Mouse (Mus musculus): ENCODE measurements around the gene Sh3bp5.

The Sh3bp5 gene

DNA sequence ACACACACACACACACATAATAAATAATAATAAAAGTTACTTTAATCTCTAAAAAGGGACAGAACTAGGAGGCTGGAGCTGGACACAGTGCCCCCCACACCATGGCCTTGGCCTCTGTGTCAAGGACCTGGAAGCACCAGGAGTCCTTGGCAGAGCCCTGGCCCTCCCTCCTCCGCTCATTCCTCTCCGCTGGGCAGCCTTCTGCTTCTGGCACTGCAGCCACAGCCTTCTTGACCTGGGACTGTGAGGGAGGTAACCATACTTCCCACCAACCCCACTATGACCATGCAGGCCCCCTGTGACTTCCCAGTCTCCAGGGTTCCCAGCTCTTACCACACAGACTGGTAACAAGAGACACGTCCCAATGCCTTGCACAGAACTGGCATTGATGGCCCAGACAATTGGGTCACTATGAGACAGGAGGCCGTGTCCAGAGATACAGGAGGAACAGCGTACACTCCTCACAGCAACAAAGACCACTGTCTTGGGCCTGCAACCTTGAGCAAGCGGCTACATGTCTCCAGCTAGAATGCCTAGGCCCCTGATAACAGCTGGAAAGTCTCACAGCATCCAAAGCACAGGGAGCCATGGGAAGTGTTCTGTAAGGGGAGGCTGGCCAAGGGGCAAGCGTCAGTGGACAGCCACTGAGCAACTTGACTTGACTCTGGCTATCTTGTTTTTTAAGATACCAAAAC lies 41.8 kb downstream of the Sh3bp5 start:
- no peak for DNase-seq (ENCODE audit: low spot score in 2 of 2)

DNA sequence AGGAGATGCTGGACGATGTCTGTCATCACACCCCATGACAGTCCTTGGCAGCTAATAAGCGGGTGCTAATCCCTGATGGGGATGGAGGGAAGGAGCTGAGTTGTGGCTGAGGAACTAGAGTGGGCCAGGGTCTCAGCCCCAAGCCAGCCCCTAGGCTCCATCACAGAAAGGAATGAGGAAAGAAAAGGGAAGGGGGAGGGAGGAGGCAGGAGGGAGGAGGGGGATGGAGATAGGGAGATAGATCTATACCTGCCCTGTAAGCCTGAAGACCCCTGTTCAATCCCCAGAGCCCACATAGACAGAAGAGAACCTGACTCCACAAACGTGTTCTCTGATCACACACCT lies 42.4 kb downstream of the Sh3bp5 start:
- no peak for DNase-seq (ENCODE audit: low spot score in 2 of 2)

DNA sequence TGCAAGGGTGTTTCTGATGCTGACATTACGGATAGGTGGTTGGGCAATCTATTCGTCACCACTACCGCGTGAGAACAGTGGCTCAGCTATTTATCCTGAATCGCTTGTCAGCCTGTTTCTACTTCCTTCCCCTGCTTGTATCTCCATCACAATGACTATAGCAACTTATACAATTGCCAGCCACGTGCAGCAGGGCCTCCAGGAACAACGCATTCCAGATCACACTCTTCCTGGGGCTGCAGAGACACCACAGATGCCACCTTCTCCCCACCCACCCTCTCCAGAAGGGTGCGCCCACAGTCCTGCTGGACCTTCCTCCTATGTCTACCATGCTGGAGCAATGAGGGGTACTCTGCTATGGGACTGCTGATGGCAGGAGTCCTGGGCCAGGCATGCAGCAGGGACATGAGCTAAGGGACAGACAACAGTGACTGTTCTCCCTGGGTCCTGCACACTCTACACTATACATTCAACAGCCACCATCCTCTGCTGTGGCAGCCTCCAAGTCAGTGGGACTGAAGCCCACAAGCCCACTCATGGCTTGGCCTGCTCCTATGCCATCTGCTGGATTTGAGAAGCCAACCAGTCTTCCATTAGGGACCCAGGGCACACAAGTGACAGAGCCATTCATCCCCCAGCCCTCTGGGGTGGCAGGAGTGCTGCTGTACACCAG lies 42.9 kb downstream of the Sh3bp5 start:
- peak in 1 of 2 experiments; percentile 83 for DNase-seq (ENCODE audit: low spot score in 2 of 2)

DNA sequence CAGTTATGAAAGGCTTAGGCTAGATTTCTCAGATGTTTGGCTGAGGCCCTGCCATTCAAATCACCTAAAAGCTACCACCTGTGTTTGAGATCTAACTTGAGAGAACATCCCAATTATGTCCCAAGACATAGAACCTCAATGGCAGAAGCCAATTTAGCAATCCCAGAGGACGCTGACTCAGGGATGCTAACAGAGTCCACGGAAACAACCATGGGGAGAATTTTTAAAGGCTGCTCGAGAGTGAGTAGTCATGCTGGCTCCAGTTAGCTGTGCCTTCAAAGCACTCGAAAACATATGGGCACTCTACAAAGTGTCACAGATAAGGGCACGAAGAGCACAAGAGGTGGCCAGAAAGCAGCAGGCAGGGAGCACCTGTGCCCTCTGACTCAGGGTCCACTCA lies 43.6 kb downstream of the Sh3bp5 start:
- no peak for DNase-seq (ENCODE audit: low spot score in 2 of 2)

DNA sequence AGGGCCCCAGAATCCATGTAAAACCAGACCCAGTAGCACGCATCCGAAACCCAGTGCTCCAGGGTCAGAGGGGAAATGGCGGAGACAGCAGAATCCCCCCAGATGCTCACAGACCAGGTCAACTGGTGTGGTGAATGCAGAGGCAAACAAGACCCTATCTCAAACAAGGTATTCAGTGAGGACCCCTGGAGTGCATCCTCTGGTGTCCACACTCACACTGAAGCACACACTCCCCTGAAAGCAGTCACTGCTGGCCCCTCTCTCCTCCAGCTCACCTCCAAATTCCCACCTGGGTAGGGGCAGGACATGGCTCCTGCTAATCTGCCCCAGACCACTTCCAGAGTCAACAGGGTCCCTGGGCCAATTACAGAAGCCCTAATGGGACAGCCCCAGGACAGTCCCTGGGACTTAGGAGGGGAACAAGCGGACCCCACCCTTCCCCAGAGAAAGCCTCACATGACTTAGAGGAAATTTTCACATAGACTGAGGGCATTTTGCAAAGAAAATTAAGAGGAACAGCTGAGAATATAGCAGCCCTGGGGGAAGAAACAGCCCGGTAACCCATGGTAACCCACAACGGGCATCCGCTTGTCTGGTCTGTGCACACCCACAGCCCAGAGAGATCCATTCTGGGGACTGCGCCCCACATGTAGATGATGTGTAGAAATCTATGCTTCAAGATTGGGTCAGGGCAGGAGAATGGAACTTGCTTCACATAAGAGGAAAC lies 46.3 kb downstream of the Sh3bp5 start:
- no peak for DNase-seq (ENCODE audit: low spot score in 2 of 2)

DNA sequence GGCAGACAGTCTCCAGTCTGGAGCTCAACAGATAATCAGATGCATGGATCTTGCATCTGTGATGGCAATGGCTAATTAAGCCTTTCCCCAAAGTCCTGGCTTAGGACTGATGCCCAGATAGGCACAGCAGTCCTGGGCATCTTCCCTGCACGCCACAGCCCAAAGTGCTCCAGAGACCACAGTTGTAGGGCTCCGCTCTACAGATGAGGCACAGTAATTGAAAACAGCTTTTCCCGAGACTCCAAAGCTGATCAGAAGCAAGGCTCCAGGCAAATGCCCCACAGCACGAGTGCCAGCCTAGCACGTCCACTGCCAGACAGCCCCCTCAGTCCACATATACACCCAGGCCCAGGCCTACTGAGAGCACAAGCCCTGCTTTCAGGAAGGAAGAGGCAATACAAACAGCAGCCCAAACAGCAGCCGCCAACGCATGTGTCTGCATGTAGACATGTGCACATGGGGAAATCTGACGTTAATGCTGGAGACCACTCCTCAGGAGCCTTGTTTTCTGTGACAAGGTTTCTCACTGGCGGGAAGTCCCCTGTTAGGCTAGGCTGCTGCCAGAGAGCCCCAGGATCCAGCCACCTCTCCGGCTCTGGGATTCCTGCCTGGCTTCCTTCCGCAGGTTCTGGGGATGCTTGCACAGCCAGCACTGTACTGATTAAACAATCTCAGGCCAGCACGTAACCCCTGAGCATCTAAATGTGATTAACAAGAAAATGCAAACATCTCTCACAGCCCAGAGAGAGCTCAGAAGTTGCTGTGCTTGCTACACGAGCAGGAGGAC lies 47.6 kb downstream of the Sh3bp5 start:
- DNase-seq (ENCODE audit: low spot score in 2 of 2): no peak

DNA sequence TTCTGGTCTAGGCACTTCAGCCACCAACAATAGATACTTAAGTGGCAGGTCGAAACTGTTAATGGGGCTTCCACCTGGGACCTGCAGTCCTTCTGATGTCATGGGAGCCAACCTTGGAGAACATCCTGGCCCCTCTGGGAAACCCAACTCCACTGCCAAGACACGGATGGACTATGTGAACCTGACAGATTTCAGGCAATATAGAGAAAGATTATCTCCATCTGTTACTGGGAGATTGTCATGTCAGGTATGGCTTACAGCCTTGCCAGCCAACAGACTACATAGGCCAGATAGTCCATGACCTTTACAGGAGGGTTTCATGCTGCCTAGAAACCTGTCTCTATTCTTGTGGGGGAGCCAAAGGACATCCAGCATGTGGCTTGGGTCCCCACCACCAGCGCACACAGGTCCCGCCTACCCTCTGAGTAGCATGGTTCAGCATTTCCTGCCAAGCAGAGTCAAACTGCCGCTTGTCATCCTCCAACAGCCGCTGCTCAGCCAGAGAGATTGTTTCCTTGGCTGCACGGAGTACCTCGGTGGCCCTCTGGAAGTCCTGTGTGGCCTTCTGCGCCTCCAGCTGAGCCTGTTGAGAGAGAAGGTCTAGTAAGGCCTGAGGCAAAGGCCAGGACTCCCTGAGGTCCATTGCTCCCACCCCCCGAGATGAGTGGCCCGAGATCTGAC lies 48.4 kb downstream of the Sh3bp5 start:
- no peak for DNase-seq (ENCODE audit: low spot score in 2 of 2)

DNA sequence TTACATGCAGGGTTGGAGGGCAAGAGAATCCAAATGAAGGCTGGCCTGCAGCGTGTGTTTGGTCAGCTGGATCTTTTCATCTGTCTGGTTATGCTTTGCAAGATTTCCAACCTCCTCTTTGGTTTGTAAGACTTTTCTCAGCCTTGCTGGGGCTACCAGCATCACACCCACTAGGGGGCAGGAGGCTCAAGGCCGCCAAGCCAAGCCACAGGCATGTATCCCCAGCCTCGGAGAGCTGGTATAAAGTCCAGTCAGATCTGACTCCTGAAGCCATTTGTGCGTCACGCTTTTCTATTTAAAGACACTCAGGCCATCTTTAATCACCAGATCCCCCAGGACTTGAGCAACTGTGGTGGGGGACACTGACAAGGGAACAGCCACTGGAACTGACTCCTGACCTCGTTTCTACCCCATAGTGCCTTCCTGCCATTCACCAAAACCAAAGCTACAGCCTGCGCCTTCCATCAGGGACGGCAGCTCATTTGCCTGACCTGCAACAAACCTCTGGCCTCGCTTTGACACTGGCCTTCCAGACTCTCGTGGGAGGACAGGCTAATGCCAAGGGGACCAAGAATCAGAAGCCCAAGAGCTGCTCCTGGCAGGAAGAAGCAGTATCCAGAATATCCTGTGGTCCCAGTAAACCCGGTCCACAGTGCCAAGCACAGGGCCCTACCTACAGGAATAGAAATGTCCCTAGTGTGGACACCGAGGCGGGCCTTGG lies 49.7 kb downstream of the Sh3bp5 start:
- DNase-seq (ENCODE audit: low spot score in 2 of 2): peak in 1 of 2 experiments; percentile 79

DNA sequence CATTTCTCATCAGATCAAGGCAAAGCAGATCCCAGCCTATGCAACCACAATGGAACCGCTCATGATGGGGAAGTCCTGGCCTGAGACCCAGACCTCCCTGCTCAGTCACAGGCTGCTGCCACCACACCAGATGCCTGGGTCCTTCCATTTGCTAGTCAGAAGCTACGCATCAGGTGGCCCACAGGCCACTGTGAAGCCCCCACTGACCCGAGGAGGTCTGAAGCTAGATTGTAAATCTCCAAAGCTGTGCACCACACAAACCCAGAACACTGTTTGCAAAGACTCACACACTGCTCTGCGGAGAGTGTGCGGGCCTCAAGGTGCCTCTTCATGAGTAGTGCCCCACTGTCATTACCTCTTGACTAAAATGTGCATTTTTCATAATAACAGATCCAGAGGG lies 50.5 kb downstream of the Sh3bp5 start:
- no peak for DNase-seq (ENCODE audit: low spot score in 2 of 2)

DNA sequence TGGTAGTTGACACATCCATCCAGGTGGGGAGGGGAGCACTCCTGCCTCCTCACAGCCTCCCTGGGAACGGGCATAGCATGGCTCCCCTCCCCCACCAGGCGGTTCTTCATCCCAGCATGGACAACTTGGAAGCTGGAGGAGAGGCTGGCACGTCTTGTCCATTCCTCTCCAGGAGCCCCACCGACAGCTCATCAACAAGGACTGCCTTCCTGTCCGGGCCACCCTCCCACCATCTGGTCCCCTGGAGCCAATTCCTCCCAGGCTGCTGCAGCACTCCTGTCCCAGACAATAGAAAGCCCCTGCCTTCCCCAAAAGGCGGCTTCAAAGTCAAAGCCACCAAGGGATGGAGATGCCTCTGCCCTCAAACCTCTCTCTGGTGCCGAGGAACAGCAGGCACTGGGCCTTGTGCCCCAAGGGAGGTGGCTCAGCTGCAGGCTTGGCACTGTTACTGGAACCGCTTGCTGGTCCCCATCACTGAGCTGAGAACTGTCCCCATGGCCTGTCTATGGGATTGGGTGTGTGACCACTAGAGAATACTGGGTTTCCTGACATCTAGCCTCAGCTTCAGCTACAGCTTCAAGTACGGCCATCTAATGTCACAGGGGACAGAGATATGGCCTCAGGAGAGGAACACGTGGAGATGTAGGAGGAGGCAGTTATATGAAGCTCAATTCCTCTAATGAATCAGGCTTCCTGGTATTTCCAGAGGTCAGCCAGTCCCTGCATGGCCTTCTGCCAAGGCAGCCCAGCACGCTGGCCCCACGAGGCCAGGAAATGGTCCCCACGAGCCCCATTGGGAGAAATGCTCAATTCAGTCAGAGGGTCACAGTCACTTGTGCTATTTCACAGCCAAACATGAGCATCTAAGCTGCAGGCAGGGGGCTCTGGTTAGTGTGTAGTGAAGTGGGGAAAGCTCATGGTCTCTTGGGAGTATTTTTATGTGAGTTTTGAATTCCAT lies 51.2 kb downstream of the Sh3bp5 start:
- no peak for DNase-seq (ENCODE audit: low spot score in 2 of 2)

DNA sequence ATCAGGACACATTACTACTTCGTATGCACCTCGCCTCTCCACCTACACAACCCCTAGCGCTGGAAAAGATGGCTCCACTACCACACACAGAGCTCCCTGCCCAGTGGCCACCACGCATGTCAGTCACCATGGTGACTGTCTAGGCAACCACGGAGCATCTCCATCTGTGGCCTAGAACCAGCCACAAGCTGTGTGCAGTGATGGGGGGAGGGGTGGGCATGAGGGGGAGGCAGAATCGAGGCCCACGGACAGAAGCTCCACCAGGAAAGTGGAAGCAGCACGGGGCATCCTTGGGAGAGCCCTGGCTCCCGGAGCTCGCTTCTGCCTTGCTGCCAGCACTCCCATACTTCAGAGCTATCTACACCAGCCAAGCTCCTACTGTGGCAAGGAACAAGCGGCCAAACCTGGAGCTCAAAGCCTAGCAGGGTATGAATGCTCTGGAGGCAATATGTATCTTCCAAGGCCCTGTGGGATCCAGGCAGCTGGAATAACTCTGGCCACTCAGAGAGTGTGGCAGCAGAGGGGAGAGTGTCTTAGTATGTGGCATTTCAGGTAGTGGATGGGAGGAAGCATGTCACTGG lies 52.3 kb downstream of the Sh3bp5 start:
- DNase-seq (ENCODE audit: low spot score in 2 of 2): peak in 1 of 2 experiments; percentile 76

DNA sequence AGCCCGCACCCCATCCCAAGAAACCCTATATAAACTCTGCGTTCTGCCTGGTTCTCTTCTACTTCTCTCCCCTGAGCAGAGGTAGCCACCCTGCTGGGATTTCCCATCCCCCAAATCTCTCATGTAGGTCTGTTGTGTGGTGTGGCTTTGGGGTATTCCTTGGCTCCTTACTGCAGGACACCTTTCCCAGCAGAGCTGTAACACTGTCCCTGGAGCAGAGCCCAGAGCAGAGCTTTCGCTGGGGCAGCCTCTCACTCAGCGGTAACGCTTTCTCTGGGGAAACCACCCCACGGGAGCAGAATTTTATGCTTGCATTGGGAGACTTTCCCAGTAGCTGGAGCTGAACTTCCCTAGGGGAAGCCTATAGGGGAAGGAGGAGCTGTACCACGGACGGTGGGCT lies 53.6 kb downstream of the Sh3bp5 start:
- no peak for DNase-seq (ENCODE audit: low spot score in 2 of 2)

DNA sequence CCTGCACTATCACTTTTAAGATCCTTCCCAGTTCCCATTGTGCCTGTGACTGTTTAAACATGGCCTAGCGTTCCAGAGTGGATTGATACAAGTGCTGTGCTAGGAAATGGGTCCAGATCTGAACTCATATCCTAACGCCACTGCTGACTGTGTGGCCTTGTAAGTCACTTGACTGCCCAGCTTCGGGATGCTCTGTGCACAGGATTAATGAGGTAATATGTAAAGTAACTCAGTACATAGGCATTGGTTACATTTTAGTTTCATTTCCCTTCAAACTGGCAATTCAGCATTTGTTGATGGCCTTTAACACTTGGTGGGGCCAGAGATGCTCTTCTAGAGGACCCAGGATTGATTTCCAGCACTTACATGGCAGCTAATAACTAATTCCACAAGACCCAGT lies 59.5 kb downstream of the Sh3bp5 start:
- DNase-seq (ENCODE audit: low spot score in 2 of 2): no peak

DNA sequence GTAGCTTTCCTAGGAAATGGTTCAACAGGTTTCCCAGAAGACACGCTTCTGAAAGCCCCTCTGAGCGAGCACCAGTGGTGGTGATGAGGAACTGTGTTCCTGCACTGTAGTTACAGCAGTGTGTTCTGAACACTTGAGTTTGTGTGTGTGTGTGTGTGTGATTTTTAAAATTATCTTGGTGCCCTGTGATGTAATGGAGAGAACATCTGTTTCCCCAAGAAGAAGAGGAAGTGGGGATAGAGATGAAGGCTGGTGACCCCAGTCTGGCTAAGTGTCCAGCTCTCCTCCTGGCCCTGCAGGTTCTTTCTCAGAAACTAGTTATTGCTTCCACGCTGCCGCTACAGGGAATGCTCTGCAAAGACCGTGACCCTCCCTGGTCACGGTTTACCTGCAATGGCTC lies 61.5 kb downstream of the Sh3bp5 start:
- DNase-seq (ENCODE audit: low spot score in 2 of 2): no peak

DNA sequence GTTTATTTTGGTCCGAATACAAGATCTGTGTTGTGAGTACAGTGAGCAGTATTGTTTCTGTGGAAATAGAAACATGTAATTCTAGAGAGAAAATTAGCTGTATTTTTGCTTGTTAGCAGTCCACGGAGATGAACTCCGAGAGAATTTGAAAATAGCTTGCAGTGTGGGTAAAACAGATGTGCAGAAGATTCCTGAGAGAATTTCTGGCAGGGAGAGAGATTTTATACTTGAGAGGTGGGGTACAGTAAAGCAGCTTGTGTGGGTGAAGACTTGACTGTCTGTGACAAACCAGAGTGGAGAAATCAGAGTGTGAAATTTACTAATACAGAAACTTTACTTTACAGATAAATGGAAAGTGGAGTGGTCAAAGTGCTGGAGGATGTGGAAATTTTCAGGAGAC lies 66.5 kb downstream of the Sh3bp5 start:
- DNase-seq (ENCODE audit: low spot score in 2 of 2): no peak

DNA sequence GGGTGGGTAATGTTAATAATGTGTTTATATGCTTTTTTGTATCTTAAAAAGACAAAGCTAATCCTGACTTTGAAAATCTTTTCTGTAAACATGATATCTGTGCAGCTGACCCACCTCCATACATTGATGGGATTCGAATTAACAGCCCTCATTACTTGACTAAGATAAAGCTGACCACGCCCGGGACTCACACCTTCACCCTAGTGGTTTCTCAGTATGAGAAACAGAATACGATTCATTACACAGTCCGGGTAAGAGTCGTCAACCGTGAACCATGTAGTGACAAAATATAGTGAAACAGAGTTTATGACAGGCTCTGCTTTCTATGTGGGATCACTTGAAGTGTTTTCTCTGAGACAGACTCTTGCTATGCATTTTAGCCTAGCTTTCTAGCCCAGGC lies 67.9 kb downstream of the Sh3bp5 start:
- DNase-seq (ENCODE audit: low spot score in 2 of 2): no peak

DNA sequence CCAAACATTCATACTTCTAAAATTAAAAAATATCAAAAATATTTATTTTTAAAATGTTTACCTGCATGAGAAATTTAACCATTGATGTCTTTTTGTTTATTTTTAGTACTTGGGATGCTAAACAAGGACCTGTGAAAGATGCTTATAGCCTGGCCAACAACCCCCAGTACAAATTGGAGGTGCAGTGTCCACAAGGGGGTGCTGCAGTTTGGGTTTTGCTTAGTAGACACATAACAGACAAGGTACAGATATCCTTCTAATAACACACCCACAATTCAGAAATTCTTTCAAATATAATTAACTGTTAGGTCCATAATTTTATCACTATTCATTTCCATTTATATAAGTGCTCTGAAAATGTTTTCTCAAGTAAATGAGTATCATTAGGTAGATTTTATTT lies 70.5 kb downstream of the Sh3bp5 start:
- peak in 1 of 2 experiments; percentile 75 for DNase-seq (ENCODE audit: low spot score in 2 of 2)

DNA sequence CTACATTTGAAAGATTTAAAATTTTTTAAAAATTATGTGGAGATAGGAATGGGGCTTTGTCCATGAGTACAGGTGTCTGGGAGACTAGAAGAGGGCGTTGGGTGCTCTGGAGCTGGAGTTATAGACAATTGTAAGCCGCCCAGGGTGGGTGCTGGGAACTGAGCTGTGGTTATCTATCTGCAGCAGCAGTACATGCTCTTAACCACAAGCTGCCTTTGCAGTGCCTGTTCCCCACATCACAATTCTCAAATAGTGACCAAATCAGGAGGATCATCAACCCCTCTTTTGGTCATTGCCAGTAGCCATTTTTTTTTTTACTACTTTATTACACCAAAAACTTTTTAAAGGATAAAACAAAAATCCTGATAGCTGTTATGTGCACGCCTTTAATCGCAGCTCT lies 71.3 kb downstream of the Sh3bp5 start:
- no peak for DNase-seq (ENCODE audit: low spot score in 2 of 2)

DNA sequence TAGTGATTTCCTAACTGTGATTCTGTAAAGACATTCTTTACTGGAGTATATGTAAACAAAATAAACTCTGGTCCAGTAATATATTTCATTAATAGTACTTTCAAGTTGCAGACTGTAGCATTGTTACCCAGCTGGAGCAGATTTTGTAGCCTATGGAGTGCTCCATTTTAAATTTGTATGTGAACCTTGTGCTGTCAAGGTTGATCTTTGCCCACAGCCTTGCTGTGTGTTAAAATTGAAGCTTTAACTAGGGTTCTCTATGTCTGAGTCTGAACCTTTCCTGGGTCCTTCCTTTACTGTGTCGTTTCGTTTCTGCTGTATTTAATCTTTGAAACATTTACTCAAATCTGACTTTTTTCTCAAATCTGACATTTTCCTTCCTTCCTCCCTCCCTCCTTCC lies 73.6 kb downstream of the Sh3bp5 start:
- no peak for DNase-seq (ENCODE audit: low spot score in 2 of 2)

DNA sequence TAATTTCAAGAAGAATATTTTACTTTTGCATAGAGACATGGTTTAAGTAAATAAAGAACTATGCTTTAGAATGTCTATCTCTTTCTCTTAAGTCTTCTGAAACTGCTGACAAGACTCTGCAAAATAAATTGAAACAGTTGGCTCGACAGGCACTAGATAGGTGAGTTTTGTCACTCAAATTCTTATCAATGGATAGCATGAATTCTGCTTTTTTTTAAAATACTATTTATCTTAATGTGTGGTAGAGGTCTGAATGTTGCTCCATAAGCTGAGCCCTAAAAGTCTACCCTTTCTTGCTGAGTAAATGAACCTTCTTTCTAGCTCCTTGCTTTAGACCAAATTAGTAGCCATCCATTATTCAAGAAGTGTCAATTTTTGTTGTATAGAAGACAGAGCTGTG lies 90.5 kb downstream of the Sh3bp5 start:
- DNase-seq (ENCODE audit: low spot score in 2 of 2): no peak

Measured in left cerebral cortex, adult 9 months (tissue).